Mouse (Mus musculus) mature B cell (primary cell): Measurements from ENCODE around the gene Ptpre.
"Not testable (repeated sequence)": the region's sequence is repeated elsewhere in the genome, so short reads cannot be mapped to it uniquely, and the experiment has no call there.

Experiments
- in situ Hi-C: fragments of 300-500 bp; cut with MboI; formaldehyde crosslinking; loops from 2 replicates; pipeline ENCODE4 v1.14.3; 2019

The Ptpre gene

GRCm38 (mm10) chr7:135689396-135689795, 152.1 kb downstream of the Ptpre start:
- in situ Hi-C loops = no loop called here

- in situ Hi-C loops = no loop called here
These were observed 154.7 kb downstream of the Ptpre start for GRCm38 (mm10) chr7:135691941-135692340.

- in situ Hi-C loops = no loop called here
These were observed 156.8 kb downstream of the Ptpre start for GRCm38 (mm10) chr7:135694130-135694529.

- in situ Hi-C loops = no loop called here
These were observed 157.5 kb downstream of the Ptpre start for GRCm38 (mm10) chr7:135694796-135695195.

GRCm38 (mm10) chr7:135696127-135696526, 158.8 kb downstream of the Ptpre start:
- in situ Hi-C loops = no loop called here

GRCm38 (mm10) chr7:135697021-135697740, 159.9 kb downstream of the Ptpre start:
- in situ Hi-C loops = not testable (repeated sequence)

GRCm38 (mm10) chr7:135698362-135698761, 161.1 kb downstream of the Ptpre start:
- in situ Hi-C loops = no loop called here

- in situ Hi-C loops = not testable (repeated sequence)
These were observed 162.1 kb downstream of the Ptpre start for GRCm38 (mm10) chr7:135699351-135699750.

- in situ Hi-C loops = no loop called here
These were observed 166.4 kb downstream of the Ptpre start for GRCm38 (mm10) chr7:135703600-135704148.

- in situ Hi-C loops = no loop called here
These were observed 167.0 kb downstream of the Ptpre start for GRCm38 (mm10) chr7:135704251-135704650.

- in situ Hi-C loops = no loop called here
These were observed 167.8 kb downstream of the Ptpre start for GRCm38 (mm10) chr7:135705083-135705482.

- in situ Hi-C loops = no loop called here
These were observed 168.5 kb downstream of the Ptpre start for GRCm38 (mm10) chr7:135705753-135706152.

- in situ Hi-C loops = no loop called here
These were observed 173.4 kb downstream of the Ptpre start for GRCm38 (mm10) chr7:135710702-135711101.

- in situ Hi-C loops = no loop called here
These were observed 175.3 kb downstream of the Ptpre start for GRCm38 (mm10) chr7:135712534-135712933.

GRCm38 (mm10) chr7:135713326-135713725, 176.0 kb downstream of the Ptpre start:
- in situ Hi-C loops = no loop called here

GRCm38 (mm10) chr7:135715166-135715565, 177.9 kb downstream of the Ptpre start:
- in situ Hi-C loops = no loop called here

GRCm38 (mm10) chr7:135715642-135716444, 178.6 kb downstream of the Ptpre start, which contains the start of gene Mki67:
Gene Mki67 (minus strand): TSS chr7:135716361.
- in situ Hi-C loops = no loop called here

GRCm38 (mm10) chr7:135716445-135716877, 179.2 kb downstream of the Ptpre start:
- in situ Hi-C loops = no loop called here

- in situ Hi-C loops = no loop called here
These were observed 179.8 kb downstream of the Ptpre start for GRCm38 (mm10) chr7:135716968-135717557.

GRCm38 (mm10) chr7:135721436-135721992, 184.2 kb downstream of the Ptpre start:
- in situ Hi-C loops = no loop called here

- in situ Hi-C loops = no loop called here
These were observed 184.9 kb downstream of the Ptpre start for GRCm38 (mm10) chr7:135722011-135722838.
